Mouse (Mus musculus) ES-Bruce4 (cell line): ENCODE measurements around the gene Kat5. TPM values are rescaled to one million over a fixed set of nuclear protein-coding genes. Genes with fewer than 3 reads are reported as not detected.

Experiments
- H3K27ac ChIP-seq: 2 replicates; pipeline ENCODE4 v1.5.1; 2012; ENCODE audit warnings: low read length, inconsistent platforms; ENCODE audit not compliant: insufficient read depth
- H3K27me3 ChIP-seq: 2 replicates; pipeline ENCODE4 v1.6.1; 2012; ENCODE audit warnings: mild to moderate bottlenecking, low read length, inconsistent platforms; ENCODE audit not compliant: control insufficient read depth, poor library complexity, insufficient read depth, severe bottlenecking
- H3K36me3 ChIP-seq: 2 replicates; pipeline ENCODE4 v1.6.1; 2012; ENCODE audit warnings: inconsistent platforms, mild to moderate bottlenecking, low read length, moderate library complexity; ENCODE audit not compliant: control insufficient read depth, poor library complexity, insufficient read depth, severe bottlenecking
- H3K4me1 ChIP-seq: one replicate; pipeline ENCODE4 v1.8.1; 2011; ENCODE audit warnings: low read length; ENCODE audit not compliant: control insufficient read depth, insufficient read depth
- H3K4me3 ChIP-seq: 2 replicates; pipeline ENCODE4 v1.5.1; 2011; ENCODE audit warnings: low read depth, mild to moderate bottlenecking, low read length
- H3K9ac ChIP-seq: 2 replicates; pipeline ENCODE4 v1.6.1; 2012; ENCODE audit warnings: low read depth, mild to moderate bottlenecking, inconsistent platforms; ENCODE audit not compliant: poor library complexity, severe bottlenecking
- H3K9me3 ChIP-seq: replicated peaks from 2 replicates; pipeline ENCODE4 v1.6.1; 2012; ENCODE audit warnings: mild to moderate bottlenecking, low read length, inconsistent platforms; ENCODE audit not compliant: control insufficient read depth, poor library complexity, insufficient read depth, severe bottlenecking
- CTCF ChIP-seq: IDR thresholded peaks from one replicate; pipeline ENCODE4 v1.8.1; 2011; ENCODE audit warnings: low read depth, low read length
- EP300 ChIP-seq: IDR thresholded peaks from 2 replicates; pipeline ENCODE4 v1.6.1; 2011; ENCODE audit warnings: low read depth, low read length; ENCODE audit not compliant: insufficient read depth
- POLR2A ChIP-seq: IDR thresholded peaks from one replicate; pipeline ENCODE4 v1.8.1; 2011; ENCODE audit warnings: low read length; ENCODE audit not compliant: insufficient read depth
- polyA plus RNA-seq: library from polyadenylated mRNA; stranded (reverse); fragments of >200 nt; gene quantifications from 2 replicates; pipeline ENCODE4 v1.2.4, GENCODE M21; 2011; ENCODE audit warnings: low read depth; ENCODE audit not compliant: missing spikeins, insufficient read depth, insufficient read length

Gene Kat5
- polyA plus RNA-seq, 1 experiment: 50.9 TPM

DNA sequence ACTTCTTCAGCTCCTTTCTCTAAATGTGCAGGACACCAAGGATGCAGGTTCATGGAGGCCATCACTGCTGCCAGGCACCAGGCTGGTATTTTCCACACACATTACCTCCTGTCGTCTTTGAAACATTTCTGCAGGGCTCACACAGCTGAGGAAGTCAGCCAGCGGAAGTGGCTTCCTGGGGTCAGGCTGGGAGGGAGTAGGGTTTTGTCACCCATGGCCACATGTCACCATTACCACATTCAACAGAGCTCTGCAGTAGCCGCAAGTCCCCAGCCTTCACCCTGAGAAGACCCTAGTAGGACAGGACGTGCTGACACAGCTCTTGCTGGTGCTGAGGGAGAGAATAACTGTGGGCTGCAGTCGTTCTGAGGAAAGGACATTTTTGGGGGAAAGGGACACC is 38.2 kb downstream of the Kat5 start:
- Histone ChIP-seq H3K9me3 (no peaks in the 10 kb centered on the region), H3K36me3 (no peaks in the 10 kb centered on the region), H3K4me3 (no peak overlapping the region), H3K27ac (no peak overlapping the region), H3K27me3 (no peaks in the 10 kb centered on the region), H3K9ac (no peak overlapping the region), H3K4me1 (no peaks in the 10 kb centered on the region)
- no peak for TF ChIP-seq CTCF

DNA sequence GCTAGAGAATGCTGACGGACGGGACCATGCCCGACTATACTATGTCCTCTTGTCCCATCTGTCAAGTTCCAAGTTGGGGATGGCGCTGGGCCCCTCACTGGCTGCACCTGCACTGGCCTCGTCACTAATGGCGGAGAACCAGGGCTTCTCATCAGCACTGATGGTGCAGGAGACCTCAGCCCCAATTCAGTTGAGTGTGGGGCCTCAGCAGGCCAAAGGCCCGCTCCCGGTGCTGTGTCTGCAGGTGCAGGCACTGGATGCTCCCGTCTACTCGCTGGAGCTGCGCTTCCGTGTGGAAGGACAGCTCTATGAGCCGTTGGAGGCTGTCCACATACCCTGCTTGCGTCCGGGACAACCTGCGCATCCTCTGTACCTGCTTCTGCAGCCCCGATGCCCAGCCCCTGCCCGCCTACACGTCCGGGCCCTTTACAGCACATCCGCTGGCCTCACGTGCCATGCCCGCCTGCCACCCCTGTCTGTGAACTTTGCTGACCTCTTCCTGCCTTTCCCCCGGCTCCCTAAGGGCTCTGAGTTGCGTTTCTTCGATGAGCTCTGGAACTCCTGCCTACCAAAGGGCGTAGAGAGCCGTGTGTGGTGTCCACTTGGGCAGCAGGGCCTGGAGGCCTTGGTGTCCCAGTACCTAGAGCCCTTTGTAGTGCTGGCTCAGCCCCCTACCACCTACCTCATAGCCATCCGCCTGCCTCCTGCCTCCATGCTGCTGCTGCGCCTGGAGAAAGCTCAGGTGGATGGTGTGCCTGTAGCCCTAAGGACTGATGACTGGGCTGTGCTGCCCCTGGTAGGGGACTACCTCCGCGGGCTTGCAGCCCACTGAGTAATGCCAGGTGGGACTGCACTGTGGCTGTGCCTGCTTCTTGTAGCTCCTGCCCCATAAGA is 39.4 kb downstream of the Kat5 start:
- Histone ChIP-seq H3K9me3 (no peaks in the 10 kb centered on the region), H3K4me1 (no peaks in the 10 kb centered on the region), H3K36me3 (no peaks in the 10 kb centered on the region), H3K4me3 (peak overlapping the region; percentile 16), H3K27ac (no peak overlapping the region), H3K27me3 (no peaks in the 10 kb centered on the region), H3K9ac (no peak overlapping the region)
- TF ChIP-seq POLR2A (no peak), EP300 (no peak), CTCF (no peak)

DNA sequence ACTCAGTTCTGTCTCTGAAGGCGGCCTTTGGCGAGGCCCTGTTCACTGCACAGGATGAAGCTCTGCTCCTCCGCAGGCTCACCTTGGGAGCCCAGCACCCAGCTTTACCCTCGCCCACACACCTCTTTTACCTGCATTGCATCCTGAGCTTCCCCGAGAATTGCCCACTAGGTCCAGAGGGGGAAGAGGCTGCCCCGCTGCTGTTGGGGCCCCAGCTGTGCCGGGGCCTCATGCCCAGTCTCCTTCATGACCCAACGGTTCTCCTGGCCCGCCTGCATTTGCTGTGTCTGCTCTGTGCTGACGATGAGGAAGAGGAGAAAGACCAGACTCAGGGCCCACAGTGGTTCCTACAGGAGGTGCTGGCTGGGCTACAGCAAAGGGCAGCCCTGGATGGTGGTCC is 40.5 kb downstream of the Kat5 start:
- no peak for TF ChIP-seq POLR2A
- no peak for TF ChIP-seq CTCF
- TF ChIP-seq EP300: no peak

DNA sequence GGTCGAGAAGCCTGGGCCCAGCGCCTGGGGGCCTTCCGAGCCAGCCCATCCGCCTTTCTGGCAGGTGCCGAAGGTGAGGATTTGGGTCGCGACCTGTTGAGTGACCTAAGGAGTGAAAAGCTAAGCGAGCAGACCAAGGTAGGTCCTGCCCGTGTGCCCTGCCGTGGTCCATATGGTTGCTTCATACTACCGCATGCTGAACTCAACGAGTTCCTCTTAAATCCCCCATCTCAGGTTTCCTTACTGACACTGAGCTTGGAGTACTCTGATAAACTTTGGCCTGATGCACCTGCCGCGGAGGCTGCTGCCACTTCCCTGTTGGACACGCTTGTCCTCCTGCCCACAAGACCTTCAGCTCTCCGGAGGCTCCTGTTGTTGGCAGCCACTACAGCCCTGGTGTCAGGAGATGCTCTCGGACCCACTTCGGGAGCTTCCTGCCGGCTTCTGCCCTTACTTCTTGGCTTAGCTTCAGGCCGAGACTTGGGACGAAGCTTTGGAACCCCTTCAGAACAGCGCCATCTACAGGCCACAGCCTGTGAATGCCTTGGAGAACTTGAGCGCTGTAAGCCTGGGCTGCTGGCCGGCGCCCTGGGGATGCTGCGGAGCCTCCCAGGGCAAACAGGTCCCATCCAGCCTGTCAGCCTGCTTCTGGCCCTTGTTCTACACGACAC is 41.4 kb downstream of the Kat5 start:
- Histone ChIP-seq H3K27me3 (no peaks in the 10 kb centered on the region), H3K4me1 (no peaks in the 10 kb centered on the region), H3K36me3 (no peaks in the 10 kb centered on the region), H3K9me3 (no peaks in the 10 kb centered on the region), H3K27ac (no peak overlapping the region), H3K9ac (peak overlapping the region; percentile 61), H3K4me3 (peak overlapping the region; percentile 72)
- TF ChIP-seq POLR2A (no peak), EP300 (no peak), CTCF (peak; percentile 94)

More for the DNA sequence above, 40.5 kb downstream of the Kat5 start:
- Histone ChIP-seq H3K9ac (0 out of 2 replicates have a peak overlapping the region, but pooled peaks have one; percentile 8), H3K4me3 (no peak overlapping the region), H3K9me3 (no peaks in the 10 kb centered on the region), H3K4me1 (no peaks in the 10 kb centered on the region), H3K36me3 (no peaks in the 10 kb centered on the region), H3K27me3 (no peaks in the 10 kb centered on the region), H3K27ac (no peak overlapping the region)

DNA sequence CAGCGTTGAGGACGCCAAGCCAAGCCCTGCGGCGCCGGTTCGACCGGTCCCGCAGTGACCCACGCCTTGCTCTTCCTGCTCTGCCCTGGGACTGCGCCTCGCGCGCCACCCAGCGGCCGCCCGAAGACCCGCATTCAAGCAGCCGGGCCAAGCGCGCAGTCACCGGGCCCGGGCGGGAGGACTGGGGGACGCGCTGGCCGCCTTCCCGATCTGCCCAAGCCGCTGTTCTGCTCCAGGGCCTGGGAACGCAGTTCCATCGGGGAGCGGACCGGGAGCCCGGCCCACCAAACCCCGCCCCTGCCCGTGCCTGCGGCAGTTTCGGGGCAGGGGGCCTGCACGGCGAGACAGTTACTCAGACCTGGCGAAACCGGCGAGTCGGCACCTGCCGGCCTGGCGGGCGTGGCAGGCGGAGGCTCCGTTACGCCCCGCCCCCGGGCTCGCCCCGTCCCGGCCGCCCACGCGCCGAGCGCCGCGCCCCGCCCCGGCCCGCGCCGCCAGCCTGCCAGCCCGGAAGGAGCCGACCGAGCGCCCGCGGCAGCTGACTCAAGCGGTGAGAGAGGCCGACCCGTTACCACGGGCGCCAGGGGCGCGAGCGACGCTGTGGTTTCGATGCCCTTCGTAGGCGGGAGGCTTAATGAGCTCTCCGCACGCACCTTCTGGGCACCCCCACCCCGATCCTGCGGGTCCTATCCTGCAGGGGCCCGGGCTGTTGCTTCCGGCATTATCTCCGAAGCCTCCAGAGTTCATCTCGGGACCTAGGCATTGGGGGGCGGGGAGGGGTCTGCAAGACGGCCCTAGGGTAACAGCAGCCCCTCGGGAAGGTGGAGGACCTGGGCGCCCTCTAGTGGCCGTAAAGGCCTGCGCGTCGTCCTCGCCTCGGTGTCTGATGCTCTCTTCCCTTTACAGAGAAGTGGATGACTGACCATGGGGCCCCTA is 42.2 kb downstream of the Kat5 start, which contains the start of gene Ap5b1:
Gene Ap5b1, plus strand, starts transcription at position 492 of the 936 bp plus-strand sequence.
- TF ChIP-seq CTCF: peak; percentile 87
- TF ChIP-seq EP300: no peak; the same call in 1 of the 2 replicates
- H3K4me3 ChIP-seq: peak within 1 kb of the TSS; percentile 78
- H3K9ac ChIP-seq: peak within 1 kb of the TSS; percentile 61
- H3K9me3 ChIP-seq: no peaks in the 10 kb centered on the region
- no peaks in the 10 kb centered on the region for H3K4me1 ChIP-seq
- H3K36me3 ChIP-seq: no peaks in the 10 kb centered on the region
- H3K27me3 ChIP-seq: no peaks in the 10 kb centered on the region
- H3K27ac ChIP-seq: peak within 1 kb of the TSS; percentile 66
